Comparison of ENCODE assay signal across 14 mouse cellular contexts in the genomic region with DNA sequence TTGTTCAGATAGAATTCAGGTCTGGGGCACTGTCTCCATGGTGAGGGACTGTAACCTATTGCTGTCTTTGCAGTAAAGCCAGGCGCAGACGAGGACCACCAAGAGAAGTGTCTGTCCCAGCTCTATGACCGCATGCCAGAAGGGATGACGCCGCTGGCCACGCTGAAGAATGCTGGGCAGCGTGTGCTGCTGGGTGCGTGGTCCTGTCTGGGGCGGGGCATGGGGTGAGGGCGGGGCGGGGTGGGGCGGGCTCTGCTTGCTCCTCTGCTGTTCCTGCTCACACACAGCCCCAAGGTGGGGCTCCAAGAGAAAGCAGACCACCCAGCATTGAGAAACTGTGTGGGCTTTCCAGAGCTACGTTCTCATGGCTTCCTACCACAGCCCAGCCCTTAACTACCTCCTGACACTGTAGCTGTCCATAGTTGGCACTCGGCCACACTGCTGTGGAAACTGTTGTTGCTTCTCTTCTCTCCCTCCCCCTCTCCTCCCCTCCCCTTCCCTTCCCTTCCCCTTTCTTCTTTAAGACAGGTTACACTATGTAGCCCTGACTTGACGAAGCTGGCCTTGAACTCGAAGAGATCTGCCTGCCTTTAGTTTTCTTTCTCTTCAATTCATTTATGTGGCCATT. TPM values are rescaled to one million over a fixed set of nuclear protein-coding genes. Genes with fewer than 3 reads are reported as not detected.
DNase-seq lines count a peak whose midpoint lies in the region; ATAC-seq and TF ChIP-seq lines count a peak whose summit lies in the region.
"Had no signal": no experiment of that assay in that cellular context is flagged by ENCODE, and none has a peak within 500 bp of the region (broad histone marks: within the 10 kb centered on the region; RNA-seq: fewer than 3 reads in every experiment).

No protein-coding gene starts in this region.

- H3K9me3 ChIP-seq in hindbrain, embryonic 14.5 days (ENCODE audit: control insufficient read depth, low read length): no peaks in the 10 kb centered on the region
- no peaks in the 10 kb centered on the region for H3K9me3 ChIP-seq in hindbrain, embryonic 11.5 days (ENCODE audit: control insufficient read depth, low read length)
- H3K9me3 ChIP-seq in hindbrain, postnatal 0 days (ENCODE audit: low read length): no peaks in the 10 kb centered on the region
- H3K9me3 ChIP-seq: midbrain, embryonic 12.5 days had no signal

- ATAC-seq in hindbrain, embryonic 14.5 days (ENCODE audit: low FRiP score): peak; percentile 43; the same call in 1 of the 2 replicates
- ATAC-seq in hindbrain, embryonic 11.5 days (ENCODE audit: low FRiP score): no peak
- peak; percentile 13; the same call in 1 of the 2 replicates for ATAC-seq in hindbrain, postnatal 0 days

- no peaks in the 10 kb centered on the region for H3K36me3 ChIP-seq in hindbrain, embryonic 14.5 days (replicated peaks; ENCODE audit: control insufficient read depth, insufficient read depth)
- no peaks in the 10 kb centered on the region for H3K36me3 ChIP-seq in hindbrain, embryonic 11.5 days (ENCODE audit: control insufficient read depth, insufficient read depth, low read length)
- H3K36me3 ChIP-seq in hindbrain, postnatal 0 days (ENCODE audit: insufficient read depth, low read length): no peaks in the 10 kb centered on the region
- H3K36me3 ChIP-seq: midbrain, embryonic 12.5 days had no signal

- no peak overlapping the region for H3K27ac ChIP-seq in hindbrain, embryonic 14.5 days
- no peak overlapping the region for H3K27ac ChIP-seq in hindbrain, embryonic 11.5 days (ENCODE audit: low read depth, low read length)
- no peak overlapping the region for H3K27ac ChIP-seq in hindbrain, postnatal 0 days
- H3K27ac ChIP-seq: midbrain, embryonic 12.5 days had no signal

- H3K27me3 ChIP-seq in hindbrain, embryonic 14.5 days (ENCODE audit: control insufficient read depth, insufficient read depth, low read length): no peaks in the 10 kb centered on the region
- no peaks in the 10 kb centered on the region for H3K27me3 ChIP-seq in hindbrain, embryonic 11.5 days (ENCODE audit: control insufficient read depth, insufficient read depth, low read length)
- H3K27me3 ChIP-seq in hindbrain, postnatal 0 days (ENCODE audit: insufficient read depth, low read length): no peaks in the 10 kb centered on the region
- H3K27me3 ChIP-seq: midbrain, embryonic 12.5 days had no signal

- WGBS in hindbrain, embryonic 14.5 days: 36% methylated on average over 16 of the region's 16 CpGs
- 59% methylated on average over 16 of the region's 16 CpGs for WGBS in hindbrain, embryonic 11.5 days
- 38% methylated on average over 16 of the region's 16 CpGs for WGBS in hindbrain, postnatal 0 days

- no peak for TF ChIP-seq CTCF in hindbrain, postnatal 0 days (IDR thresholded peaks at IDR 0.05; ENCODE audit: low read depth)

- no peak overlapping the region for H3K4me2 ChIP-seq in hindbrain, embryonic 14.5 days (replicated peaks)
- H3K4me2 ChIP-seq in hindbrain, embryonic 11.5 days (replicated peaks; ENCODE audit: low read depth, low read length): no peak overlapping the region
- H3K4me2 ChIP-seq in hindbrain, postnatal 0 days (ENCODE audit: low read depth, low read length): no peak overlapping the region
- H3K4me2 ChIP-seq: midbrain, embryonic 12.5 days had no signal

- H3K9ac ChIP-seq in hindbrain, embryonic 14.5 days: no peak overlapping the region
- H3K9ac ChIP-seq in hindbrain, embryonic 11.5 days (ENCODE audit: low read depth, low read length): no peak overlapping the region
- H3K9ac ChIP-seq in hindbrain, postnatal 0 days (replicated peaks; ENCODE audit: low read length): no peak overlapping the region
- H3K9ac ChIP-seq: midbrain, embryonic 12.5 days had no signal

- no peak overlapping the region for H3K4me3 ChIP-seq in hindbrain, embryonic 14.5 days (replicated peaks; ENCODE audit: low read length)
- H3K4me3 ChIP-seq in hindbrain, embryonic 11.5 days (ENCODE audit: low read depth, low read length): no peak overlapping the region
- H3K4me3 ChIP-seq in hindbrain, postnatal 0 days (ENCODE audit: low read length): no peak overlapping the region
- H3K4me3 ChIP-seq: midbrain, embryonic 12.5 days had no signal

- H3K4me1 ChIP-seq in hindbrain, embryonic 14.5 days (replicated peaks; ENCODE audit: control insufficient read depth, insufficient read depth, low read length): no peaks in the 10 kb centered on the region
- no peaks in the 10 kb centered on the region for H3K4me1 ChIP-seq in hindbrain, embryonic 11.5 days (replicated peaks; ENCODE audit: control insufficient read depth, insufficient read depth, low read length)
- no peaks in the 10 kb centered on the region for H3K4me1 ChIP-seq in hindbrain, postnatal 0 days (ENCODE audit: insufficient read depth, low read length)
- H3K4me1 ChIP-seq: midbrain, embryonic 12.5 days had no signal

- no peak for DNase-seq in hindbrain, embryonic 14.5 days (ENCODE audit: low spot score)
- no peak for DNase-seq in hindbrain, embryonic 11.5 days (ENCODE audit: low spot score)
- DNase-seq in retina, postnatal 1 day: peak; percentile 29
- no peak for DNase-seq in retina, embryonic 14.5 days (ENCODE audit: low spot score)
- peak; percentile 8 for DNase-seq in hindbrain, postnatal 0 days (ENCODE audit: low spot score)
- DNase-seq in spleen, postnatal 10 days (ENCODE audit: low spot score in 2 of 2): no peak
- DNase-seq in urinary bladder, postnatal 10 days (ENCODE audit: low spot score): no peak
- DNase-seq in right cerebral cortex, postnatal 14 days: no peak
- DNase-seq: adrenal gland, postnatal 25 days; cerebellum, postnatal 14 days; kidney, adult 2 months; layer of hippocampus, postnatal 36 days; right cerebral cortex, postnatal 4 days had no signal

RNA-seq across cellular contexts. Expression of a gene that starts 17.0 kb away (rescaled TPM):
- polyA plus RNA-seq in hindbrain, embryonic 14.5 days (2014; fragmentation: Nextera tagmentation; extraction: Ambion mirVana): 14.6 and 17.5 TPM in 2 replicates
- 23.6 and 24.8 TPM in 2 replicates for polyA plus RNA-seq in hindbrain, embryonic 11.5 days (2014; fragmentation: Nextera tagmentation; extraction: Ambion mirVana)
- 3.7 and 6.0 TPM in 2 replicates for total RNA-seq in hindbrain, postnatal 0 days (2014; rRNA removed)
- 10.4 and 12.5 TPM in 2 replicates for polyA plus RNA-seq in hindbrain, postnatal 0 days (2015; fragmentation: Nextera tagmentation; extraction: Ambion mirVana)

RNA-seq across cellular contexts. Expression of a gene that starts 17.2 kb away (rescaled TPM):
- polyA plus RNA-seq in hindbrain, embryonic 14.5 days (2014; fragmentation: Nextera tagmentation; extraction: Ambion mirVana): 22.6 and 25.2 TPM in 2 replicates
- 35.2 and 41.7 TPM in 2 replicates for polyA plus RNA-seq in hindbrain, embryonic 11.5 days (2014; fragmentation: Nextera tagmentation; extraction: Ambion mirVana)
- 9.6 and 17.8 TPM in 2 replicates for total RNA-seq in hindbrain, postnatal 0 days (2014; rRNA removed)
- 24.5 and 24.6 TPM in 2 replicates for polyA plus RNA-seq in hindbrain, postnatal 0 days (2015; fragmentation: Nextera tagmentation; extraction: Ambion mirVana)

RNA-seq across cellular contexts. Expression of a gene that starts 45.6 kb away (rescaled TPM):
- polyA plus RNA-seq in hindbrain, embryonic 14.5 days (2014; fragmentation: Nextera tagmentation; extraction: Ambion mirVana): 3.8 and 4.2 TPM in 2 replicates
- polyA plus RNA-seq in hindbrain, embryonic 11.5 days (2014; fragmentation: Nextera tagmentation; extraction: Ambion mirVana): 3.1 and 3.7 TPM in 2 replicates
- 3.8 and 4.7 TPM in 2 replicates for total RNA-seq in hindbrain, postnatal 0 days (2014; rRNA removed)
- 2.8 and 3.0 TPM in 2 replicates for polyA plus RNA-seq in hindbrain, postnatal 0 days (2015; fragmentation: Nextera tagmentation; extraction: Ambion mirVana)

Comparison
In these comparisons a context has a peak if more than half of its experiments do, and no peak if none do; other contexts are left out.
1. DNase-seq: peak in retina, postnatal 1 day (single experiment) and hindbrain, postnatal 0 days (single experiment); none in hindbrain, embryonic 14.5 days (single experiment), hindbrain, embryonic 11.5 days (single experiment), retina, embryonic 14.5 days (single experiment), spleen, postnatal 10 days (0 of 2), urinary bladder, postnatal 10 days (single experiment) and right cerebral cortex, postnatal 14 days (single experiment).